Mouse (Mus musculus) neural tube, embryonic 11.5 days (tissue): Measurements from ENCODE around the gene Elavl1. TPM values are rescaled to one million over a fixed set of nuclear protein-coding genes. Genes with fewer than 3 reads are reported as not detected.

Experiments
- ATAC-seq: fragments of 200-750 bp; cut with Nextera tagmentation; 2 replicates; pipeline ENCODE4 v1.8.0; 2017; ENCODE audit warnings: moderate number of reproducible peaks, mild to moderate bottlenecking, moderate TSS enrichment, moderate library complexity; ENCODE audit not compliant: insufficient read depth, low FRiP score, low TSS enrichment
- DNase-seq: peaks from one replicate; pipeline ENCODE4 v3.0.0-alpha.2; 2015; ENCODE audit warnings: low spot score
- H3K27ac ChIP-seq: fragments of 300-500 bp; sonication (generic); 2 replicates; pipeline ENCODE4 v1.5.1; 2014; ENCODE audit warnings: low read depth, mild to moderate bottlenecking, low read length
- H3K27me3 ChIP-seq: fragments of 300-500 bp; sonication (generic); 2 replicates; pipeline ENCODE4 v1.6.1; 2014; ENCODE audit warnings: mild to moderate bottlenecking, low read length, mixed read lengths; ENCODE audit not compliant: control insufficient read depth, insufficient read depth
- H3K36me3 ChIP-seq: fragments of 300-500 bp; sonication (generic); 2 replicates; pipeline ENCODE4 v1.6.1; 2014; ENCODE audit warnings: mild to moderate bottlenecking, low read length, moderate library complexity, mixed read lengths; ENCODE audit not compliant: control insufficient read depth, insufficient read depth
- H3K4me1 ChIP-seq: fragments of 300-500 bp; sonication (generic); 2 replicates; pipeline ENCODE4 v1.6.1; 2014; ENCODE audit warnings: low read length, mixed read lengths; ENCODE audit not compliant: control insufficient read depth, insufficient read depth
- H3K4me2 ChIP-seq: fragments of 300-500 bp; sonication (generic); 2 replicates; pipeline ENCODE4 v1.6.1; 2014; ENCODE audit warnings: low read depth, mild to moderate bottlenecking, moderate library complexity
- H3K4me3 ChIP-seq: fragments of 300-500 bp; sonication (generic); 2 replicates; pipeline ENCODE4 v1.5.1; 2014; ENCODE audit warnings: low read depth, low read length
- H3K9ac ChIP-seq: fragments of 300-500 bp; sonication (generic); 2 replicates; pipeline ENCODE4 v1.6.1; 2014; ENCODE audit warnings: mild to moderate bottlenecking, low read length
- H3K9me3 ChIP-seq: fragments of 300-500 bp; sonication (generic); 2 replicates; pipeline ENCODE4 v1.6.1; 2016; ENCODE audit warnings: low read length; ENCODE audit not compliant: control insufficient read depth
- WGBS: fragments of 180-500 bp; shearing (Covaris S2); extraction: QIAGEN DNeasy Blood & Tissue Kit; methylation state at CpG from one replicate; pipeline ENCODE4 v1.1.7; 2014; 5-methylcytosine and 5-hydroxymethylcytosine counted together
- polyA plus RNA-seq: library from polyadenylated mRNA; unstranded; fragments of >200 nt; fragmentation: Nextera tagmentation; extraction: Ambion mirVana; gene quantifications from 2 replicates; pipeline ENCODE4 v1.2.1, GENCODE M21; 2014

Gene Elavl1
- polyA plus RNA-seq, 1 experiment from 2014 or later, result 311 TPM

- 91% methylated on average over 5 of the region's 5 CpGs for WGBS
- no peaks in the 10 kb centered on the region for H3K4me1 ChIP-seq
- no peak overlapping the region for H3K9ac ChIP-seq
- DNase-seq, result no peak
- H3K27me3 ChIP-seq, result no peaks in the 10 kb centered on the region
- H3K9me3 ChIP-seq, result no peaks in the 10 kb centered on the region
- no peak overlapping the region for H3K4me2 ChIP-seq
- no peak overlapping the region for H3K27ac ChIP-seq
- ATAC-seq, result no peak
- peaks cover 15% of the 10 kb centered on the region for H3K36me3 ChIP-seq
- H3K4me3 ChIP-seq, result no peak overlapping the region
These were observed 32.5 kb downstream of the Elavl1 start for GRCm38 (mm10) chr8:4292738-4293137.

DNA sequence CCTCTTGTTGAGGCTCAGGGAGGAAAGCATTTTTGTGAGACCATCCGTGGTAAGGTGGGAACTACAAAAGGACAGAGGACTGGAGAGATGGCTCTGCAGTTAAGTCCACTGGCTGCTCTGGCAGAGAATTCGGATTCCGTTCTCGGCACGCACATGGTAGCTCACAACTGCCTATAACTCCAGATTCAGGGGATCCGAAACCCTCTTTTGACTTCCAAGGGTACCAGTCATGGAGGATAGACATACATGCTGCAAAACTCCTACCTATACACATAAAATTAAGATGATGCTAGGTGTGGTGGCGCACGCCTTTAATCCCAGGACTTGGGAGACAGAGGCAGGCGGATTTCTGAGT is 49.1 kb downstream of the Elavl1 start:
- Histone ChIP-seq H3K4me1 (no peaks in the 10 kb centered on the region), H3K27ac (0 out of 2 replicates have a peak overlapping the region, but pooled peaks have one; percentile 53), H3K27me3 (no peaks in the 10 kb centered on the region), H3K9ac (peak overlapping the region; percentile 81), H3K36me3 (peaks cover 2% of the 10 kb centered on the region; the same call in 1 of the 2 replicates), H3K4me2 (peak overlapping the region; percentile 62), H3K4me3 (peak overlapping the region; percentile 78), H3K9me3 (no peaks in the 10 kb centered on the region)
- no peak for DNase-seq
- WGBS, result 29% methylated on average over 9 of the region's 9 CpGs
- no peak; the same call in 1 of the 2 replicates for ATAC-seq

DNA sequence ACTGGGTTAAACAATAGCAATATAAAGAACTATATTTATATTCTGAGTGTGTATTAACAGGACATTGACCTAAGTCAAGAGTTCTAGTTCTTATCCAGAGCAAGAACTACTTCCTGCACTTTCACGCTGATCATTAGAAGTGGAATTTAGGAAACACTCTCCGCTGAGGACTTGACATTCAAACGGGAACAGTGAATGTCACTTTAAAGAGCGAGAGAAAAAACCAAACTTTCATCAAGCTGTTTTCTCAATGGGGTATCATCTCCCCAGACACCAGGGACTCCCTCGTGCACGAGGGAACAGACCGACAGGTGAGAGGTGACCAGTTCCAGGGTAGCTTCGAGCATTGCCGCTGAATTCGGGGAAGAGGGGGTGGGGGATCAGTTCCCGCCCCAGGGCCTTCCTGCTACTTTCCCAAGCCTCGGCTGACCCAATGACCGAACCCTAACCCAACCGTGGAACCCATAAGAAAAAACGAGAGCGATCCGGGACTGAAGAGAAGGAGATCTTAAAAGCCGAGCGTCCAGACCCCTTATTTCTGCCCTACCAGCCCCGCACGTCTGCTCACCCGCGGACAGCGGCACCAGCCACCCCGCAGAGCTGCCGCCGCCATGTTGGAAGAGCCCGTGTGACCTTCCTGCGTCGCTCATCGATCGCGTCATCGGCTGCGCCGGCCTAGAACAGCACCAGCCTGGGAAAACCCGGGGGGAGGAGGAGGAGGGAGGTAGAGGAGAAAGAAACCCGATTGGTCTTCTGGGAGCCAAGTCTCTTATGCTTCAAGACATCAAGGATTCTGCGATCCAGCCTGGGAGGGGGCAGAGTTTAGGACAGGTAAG is 49.7 kb downstream of the Elavl1 start, which contains the start of gene Timm44:
Gene Timm44 (minus strand): TSS at position 639 of the 836 bp plus-strand sequence.
- Histone ChIP-seq H3K4me3 (peak within 1 kb of the TSS; percentile 78), H3K9ac (peak within 1 kb of the TSS; percentile 81), H3K27me3 (no peaks in the 10 kb centered on the region), H3K9me3 (no peaks in the 10 kb centered on the region), H3K27ac (0 out of 2 replicates have a peak within 1 kb of the TSS, but pooled peaks have one; percentile 53), H3K36me3 (peaks cover 2% of the 10 kb centered on the region; the same call in 1 of the 2 replicates), H3K4me2 (peak within 1 kb of the TSS; percentile 62), H3K4me1 (no peaks in the 10 kb centered on the region)
- under 1% methylated on average over 39 of the region's 39 CpGs for WGBS
- DNase-seq (peak; percentile 97), ATAC-seq (peak; percentile 94)

GRCm38 (mm10) chr8:4269609-4270008 is 55.6 kb downstream of the Elavl1 start:
- H3K36me3 ChIP-seq, result peaks cover 22% of the 10 kb centered on the region
- H3K27me3 ChIP-seq, result no peaks in the 10 kb centered on the region
- 93% methylated on average over 6 of the region's 6 CpGs for WGBS
- DNase-seq, result no peak
- H3K27ac ChIP-seq, result no peak overlapping the region
- no peak for ATAC-seq
- H3K4me3 ChIP-seq, result no peak overlapping the region
- H3K9ac ChIP-seq, result no peak overlapping the region
- no peaks in the 10 kb centered on the region for H3K4me1 ChIP-seq
- H3K4me2 ChIP-seq, result no peak overlapping the region
- H3K9me3 ChIP-seq, result no peaks in the 10 kb centered on the region

DNA sequence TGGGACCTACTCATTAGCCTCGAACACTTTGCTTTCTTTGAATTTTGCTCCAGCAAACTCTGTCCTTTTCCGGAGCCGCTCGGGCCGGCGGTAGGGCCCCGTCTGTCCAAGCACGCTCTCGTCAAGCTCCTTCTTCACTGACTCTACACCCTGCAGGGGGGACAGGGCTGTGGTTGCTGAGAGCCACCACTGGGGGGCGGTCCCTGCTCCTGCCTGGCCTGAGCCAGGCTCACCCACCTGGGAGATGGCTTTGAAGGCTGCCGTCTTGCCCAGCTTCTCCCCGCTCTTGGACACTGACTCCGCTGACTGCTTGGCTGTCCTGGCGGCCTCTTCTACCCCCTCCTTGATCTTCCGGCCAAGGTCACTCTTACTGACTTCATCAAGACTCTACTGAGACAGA is 57.6 kb downstream of the Elavl1 start:
- Histone ChIP-seq H3K4me2 (no peak overlapping the region), H3K27me3 (no peaks in the 10 kb centered on the region), H3K4me1 (no peaks in the 10 kb centered on the region), H3K36me3 (peaks cover 20% of the 10 kb centered on the region), H3K4me3 (no peak overlapping the region), H3K9ac (no peak overlapping the region), H3K27ac (no peak overlapping the region), H3K9me3 (no peaks in the 10 kb centered on the region)
- 77% methylated on average over 15 of the region's 15 CpGs for WGBS
- ATAC-seq (0 out of 2 replicates have a peak, but pooled peaks have one; percentile 41), DNase-seq (no peak)

- Histone ChIP-seq H3K27ac (no peak overlapping the region), H3K4me3 (no peak overlapping the region), H3K9me3 (no peaks in the 10 kb centered on the region), H3K4me1 (no peaks in the 10 kb centered on the region), H3K27me3 (no peaks in the 10 kb centered on the region), H3K36me3 (peaks cover 20% of the 10 kb centered on the region), H3K9ac (no peak overlapping the region), H3K4me2 (no peak overlapping the region)
- 90% methylated on average over 15 of the region's 15 CpGs for WGBS
- no peak for DNase-seq
- no peak for ATAC-seq
These were observed 59.9 kb downstream of the Elavl1 start for GRCm38 (mm10) chr8:4265160-4265914.

DNA sequence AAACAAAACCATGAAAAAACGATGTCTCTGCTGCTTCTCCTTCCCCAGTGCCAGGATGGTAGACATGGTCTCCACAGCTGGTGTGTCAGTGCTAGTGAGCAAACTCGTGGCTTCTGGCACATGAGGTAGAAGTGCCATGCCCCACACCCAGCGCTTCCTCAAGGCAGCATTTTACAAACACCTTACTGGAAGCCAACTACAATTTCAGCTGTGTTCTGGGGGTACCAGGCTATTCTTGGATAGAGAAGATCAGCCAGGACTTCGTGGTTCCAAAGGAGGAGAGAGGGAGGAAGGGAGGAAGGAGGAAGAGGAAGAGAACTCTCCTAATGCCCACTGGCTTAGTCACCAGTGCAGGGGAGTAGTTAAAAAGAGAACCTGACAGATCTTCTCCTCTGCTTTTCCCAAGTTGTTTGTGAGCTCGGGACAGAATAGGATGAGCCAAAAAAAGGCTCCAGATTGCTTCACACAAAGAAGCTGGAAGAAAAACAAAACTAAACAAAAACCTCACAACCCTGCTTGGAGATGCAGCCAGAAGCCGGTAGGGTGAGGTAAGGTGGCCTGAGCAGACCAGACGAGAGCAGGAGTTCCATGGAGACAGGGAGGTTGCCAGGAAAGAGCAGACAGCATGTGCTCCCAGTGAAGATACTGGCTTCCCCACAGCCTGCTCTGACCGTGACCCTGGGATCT is 62.0 kb downstream of the Elavl1 start:
- H3K9ac ChIP-seq, result no peak overlapping the region
- H3K4me3 ChIP-seq, result no peak overlapping the region
- no peaks in the 10 kb centered on the region for H3K9me3 ChIP-seq
- no peak for ATAC-seq
- peaks cover 6% of the 10 kb centered on the region for H3K4me1 ChIP-seq
- H3K27me3 ChIP-seq, result no peaks in the 10 kb centered on the region
- no peak overlapping the region for H3K4me2 ChIP-seq
- 94% methylated on average over 8 of the region's 8 CpGs for WGBS
- no peak for DNase-seq
- H3K27ac ChIP-seq, result no peak overlapping the region
- peaks cover 17% of the 10 kb centered on the region for H3K36me3 ChIP-seq

DNA sequence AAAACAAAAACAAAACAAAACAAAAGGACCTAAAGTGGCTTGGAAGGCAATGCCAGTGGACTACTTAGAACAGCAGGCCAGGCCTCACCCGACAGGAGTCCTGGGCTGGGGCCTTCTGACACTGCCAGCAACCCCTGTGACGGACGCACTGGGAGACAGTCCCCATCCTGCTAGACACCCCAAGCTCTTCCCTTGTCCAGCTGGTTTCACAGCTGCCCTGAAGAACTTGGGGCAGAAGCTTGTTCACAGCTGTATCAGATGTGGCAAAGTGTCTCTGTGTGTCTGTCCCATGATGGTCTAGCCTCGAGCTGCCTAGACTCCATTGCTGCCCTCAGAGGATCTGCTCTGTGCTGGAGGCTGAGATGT is 65.4 kb downstream of the Elavl1 start:
- no peaks in the 10 kb centered on the region for H3K9me3 ChIP-seq
- peaks cover 5% of the 10 kb centered on the region for H3K36me3 ChIP-seq
- no peak overlapping the region for H3K4me3 ChIP-seq
- no peak overlapping the region for H3K27ac ChIP-seq
- ATAC-seq (no peak), DNase-seq (no peak)
- no peaks in the 10 kb centered on the region for H3K27me3 ChIP-seq
- 87% methylated on average over 4 of the region's 4 CpGs for WGBS
- no peak overlapping the region for H3K4me2 ChIP-seq
- H3K4me1 ChIP-seq, result peaks cover 16% of the 10 kb centered on the region
- H3K9ac ChIP-seq, result peak overlapping the region; percentile 97
